Mouse (Mus musculus): ENCODE measurements around the gene Stk16.
A peak's percentile ranks its signal among the peaks of the same experiment; 100 is the strongest.

Stk16 gene

GRCm38 (mm10) chr1:75236117-75237050, 25.7 kb downstream of the Stk16 start, which contains the start of gene Dnajb2:
Gene Dnajb2 (plus strand): TSS chr1:75236406.
- peak; percentile 84 to 89 for DNase-seq (ENCODE audit: low spot score in 2 of 2)

GRCm38 (mm10) chr1:75239591-75239990, 29.0 kb downstream of the Stk16 start:
- DNase-seq (ENCODE audit: low spot score in 2 of 2), result no peak

- DNase-seq (ENCODE audit: low spot score in 2 of 2), result no peak
These were observed 32.8 kb downstream of the Stk16 start for GRCm38 (mm10) chr1:75243411-75243810.

GRCm38 (mm10) chr1:75244175-75244826, 33.7 kb downstream of the Stk16 start:
- no peak for DNase-seq (ENCODE audit: low spot score in 2 of 2)

- DNase-seq (ENCODE audit: low spot score in 2 of 2), result no peak
These were observed 34.2 kb downstream of the Stk16 start for GRCm38 (mm10) chr1:75244836-75245235.

GRCm38 (mm10) chr1:75247071-75247930, 36.7 kb downstream of the Stk16 start:
- no peak for DNase-seq (ENCODE audit: low spot score in 2 of 2)

GRCm38 (mm10) chr1:75248041-75248772, 37.6 kb downstream of the Stk16 start:
- peak; percentile 55 to 58 for DNase-seq (ENCODE audit: low spot score in 2 of 2)

GRCm38 (mm10) chr1:75250498-75250897, 39.9 kb downstream of the Stk16 start:
- DNase-seq (ENCODE audit: low spot score in 2 of 2), result no peak

GRCm38 (mm10) chr1:75251112-75251970, 40.7 kb downstream of the Stk16 start:
- peak; percentile 77 to 85 for DNase-seq (ENCODE audit: low spot score in 2 of 2)

GRCm38 (mm10) chr1:75252308-75252707, 41.7 kb downstream of the Stk16 start:
- DNase-seq (ENCODE audit: low spot score in 2 of 2), result no peak

- DNase-seq (ENCODE audit: low spot score in 2 of 2), result no peak
These were observed 42.4 kb downstream of the Stk16 start for GRCm38 (mm10) chr1:75253029-75253428.

GRCm38 (mm10) chr1:75253849-75254624, 43.4 kb downstream of the Stk16 start:
- peak; percentile 74 to 80 for DNase-seq (ENCODE audit: low spot score in 2 of 2)

GRCm38 (mm10) chr1:75254625-75255013, 44.0 kb downstream of the Stk16 start:
- DNase-seq (ENCODE audit: low spot score in 2 of 2), result no peak

GRCm38 (mm10) chr1:75255516-75256046, 44.9 kb downstream of the Stk16 start:
- no peak for DNase-seq (ENCODE audit: low spot score in 2 of 2)

- DNase-seq (ENCODE audit: low spot score in 2 of 2), result no peak
These were observed 50.6 kb downstream of the Stk16 start for GRCm38 (mm10) chr1:75261278-75261677.

- peak; percentile 43 to 47 for DNase-seq (ENCODE audit: low spot score in 2 of 2)
These were observed 52.6 kb downstream of the Stk16 start for GRCm38 (mm10) chr1:75262969-75263951.

- no peak for DNase-seq (ENCODE audit: low spot score in 2 of 2)
These were observed 53.6 kb downstream of the Stk16 start, which contains the start of gene Ptprn for GRCm38 (mm10) chr1:75264091-75264880. Gene Ptprn (minus strand): TSS chr1:75264502.
